Mouse (Mus musculus): Measurements from ENCODE around the gene Scn2b. TPM values are rescaled to one million over a fixed set of nuclear protein-coding genes. Genes with fewer than 3 reads are reported as not detected.

The Scn2b gene
- polyA plus RNA-seq, 1 experiment from 2014 or later: 7.6 TPM

- ATAC-seq (ENCODE audit: low FRiP score): peak; percentile 61
- peaks cover 15% of the 10 kb centered on the region for H3K4me1 ChIP-seq (replicated peaks)
- no peak overlapping the region for H3K27ac ChIP-seq
- no peaks in the 10 kb centered on the region for H3K36me3 ChIP-seq
- H3K4me3 ChIP-seq: peak overlapping the region; percentile 37
- H3K9ac ChIP-seq: peak overlapping the region; percentile 68
- WGBS: 2% methylated on average over 27 of the region's 27 CpGs
- H3K4me2 ChIP-seq: peak overlapping the region; percentile 65
- H3K9me3 ChIP-seq: no peaks in the 10 kb centered on the region
- H3K27me3 ChIP-seq: peaks cover 95% of the 10 kb centered on the region
Observed at GRCm38 (mm10) chr9:45145533-45146266, 28.1 kb downstream of the Scn2b start.

GRCm38 (mm10) chr9:45146267-45146597, 28.6 kb downstream of the Scn2b start:
- peaks cover 89% of the 10 kb centered on the region for H3K27me3 ChIP-seq
- under 1% methylated on average over 5 of the region's 5 CpGs for WGBS
- H3K9me3 ChIP-seq: no peaks in the 10 kb centered on the region
- H3K36me3 ChIP-seq: no peaks in the 10 kb centered on the region
- H3K4me1 ChIP-seq (replicated peaks): peaks cover 10% of the 10 kb centered on the region
- peak overlapping the region; percentile 37 for H3K4me3 ChIP-seq
- H3K27ac ChIP-seq: no peak overlapping the region
- no peak for ATAC-seq (ENCODE audit: low FRiP score)
- H3K9ac ChIP-seq: peak overlapping the region; percentile 68
- peak overlapping the region; percentile 65 for H3K4me2 ChIP-seq

GRCm38 (mm10) chr9:45150933-45151332, 33.4 kb downstream of the Scn2b start:
- H3K27ac ChIP-seq: no peak overlapping the region
- no peaks in the 10 kb centered on the region for H3K9me3 ChIP-seq
- peaks cover 3% of the 10 kb centered on the region for H3K4me1 ChIP-seq (replicated peaks)
- ATAC-seq (ENCODE audit: low FRiP score): no peak
- H3K36me3 ChIP-seq: no peaks in the 10 kb centered on the region
- H3K4me3 ChIP-seq: no peak overlapping the region
- peaks cover 42% of the 10 kb centered on the region for H3K27me3 ChIP-seq
- H3K4me2 ChIP-seq: no peak overlapping the region
- H3K9ac ChIP-seq: no peak overlapping the region
- WGBS: 82% methylated on average over 1 of the region's 1 CpGs

GRCm38 (mm10) chr9:45153361-45153760, 35.8 kb downstream of the Scn2b start:
- Histone ChIP-seq H3K9ac (no peak overlapping the region), H3K4me3 (no peak overlapping the region), H3K27me3 (peaks cover 22% of the 10 kb centered on the region; the same call in 1 of the 2 replicates), H3K27ac (no peak overlapping the region), H3K36me3 (no peaks in the 10 kb centered on the region), H3K4me2 (no peak overlapping the region), H3K9me3 (no peaks in the 10 kb centered on the region; the same call in 1 of the 2 replicates), H3K4me1 (replicated peaks) (no peaks in the 10 kb centered on the region)
- 83% methylated on average over 7 of the region's 7 CpGs for WGBS
- ATAC-seq (ENCODE audit: low FRiP score): no peak

- 83% methylated on average over 5 of the region's 5 CpGs for WGBS
- H3K9ac ChIP-seq: no peak overlapping the region
- H3K4me2 ChIP-seq: no peak overlapping the region
- ATAC-seq (ENCODE audit: low FRiP score): no peak
- H3K27me3 ChIP-seq: 0 out of 2 replicates have a peak, but pooled peaks cover 2% of the 10 kb centered on the region
- no peak overlapping the region for H3K4me3 ChIP-seq
- no peaks in the 10 kb centered on the region for H3K36me3 ChIP-seq
- no peaks in the 10 kb centered on the region for H3K4me1 ChIP-seq (replicated peaks)
- H3K27ac ChIP-seq: no peak overlapping the region
- no peaks in the 10 kb centered on the region for H3K9me3 ChIP-seq
Observed at GRCm38 (mm10) chr9:45167903-45168302, 50.3 kb downstream of the Scn2b start.

- Histone ChIP-seq H3K36me3 (no peaks in the 10 kb centered on the region), H3K9ac (no peak overlapping the region), H3K27me3 (0 out of 2 replicates have a peak, but pooled peaks cover 2% of the 10 kb centered on the region), H3K9me3 (no peaks in the 10 kb centered on the region), H3K4me1 (replicated peaks) (no peaks in the 10 kb centered on the region), H3K4me2 (no peak overlapping the region), H3K27ac (no peak overlapping the region), H3K4me3 (no peak overlapping the region)
- ATAC-seq (ENCODE audit: low FRiP score): no peak
- 90% methylated on average over 5 of the region's 5 CpGs for WGBS
Observed at GRCm38 (mm10) chr9:45170150-45170549, 52.6 kb downstream of the Scn2b start.

- 75% methylated on average over 1 of the region's 1 CpGs for WGBS
Observed at GRCm38 (mm10) chr9:45171073-45171610, 53.6 kb downstream of the Scn2b start.

GRCm38 (mm10) chr9:45173475-45173874, 55.9 kb downstream of the Scn2b start:
- H3K4me2 ChIP-seq: no peak overlapping the region
- H3K27ac ChIP-seq: no peak overlapping the region
- no peak overlapping the region for H3K9ac ChIP-seq
- no peak overlapping the region for H3K4me3 ChIP-seq
- ATAC-seq (ENCODE audit: low FRiP score): no peak
- 74% methylated on average over 3 of the region's 3 CpGs for WGBS
- H3K9me3 ChIP-seq: no peaks in the 10 kb centered on the region
- no peaks in the 10 kb centered on the region for H3K27me3 ChIP-seq
- H3K4me1 ChIP-seq (replicated peaks): no peaks in the 10 kb centered on the region
- no peaks in the 10 kb centered on the region for H3K36me3 ChIP-seq

More at GRCm38 (mm10) chr9:45171073-45171610, 53.6 kb downstream of the Scn2b start:
- H3K27ac ChIP-seq: no peak overlapping the region
- H3K4me1 ChIP-seq (replicated peaks): no peaks in the 10 kb centered on the region
- H3K27me3 ChIP-seq: 0 out of 2 replicates have a peak, but pooled peaks cover 2% of the 10 kb centered on the region
- H3K9ac ChIP-seq: no peak overlapping the region
- no peaks in the 10 kb centered on the region for H3K9me3 ChIP-seq
- no peak overlapping the region for H3K4me2 ChIP-seq
- no peak for ATAC-seq (ENCODE audit: low FRiP score)
- no peaks in the 10 kb centered on the region for H3K36me3 ChIP-seq
- H3K4me3 ChIP-seq: no peak overlapping the region

- no peak for ATAC-seq (ENCODE audit: low FRiP score)
- Histone ChIP-seq H3K27me3 (0 out of 2 replicates have a peak, but pooled peaks cover 3% of the 10 kb centered on the region), H3K4me3 (no peak overlapping the region), H3K4me2 (no peak overlapping the region), H3K9me3 (no peaks in the 10 kb centered on the region), H3K36me3 (no peaks in the 10 kb centered on the region), H3K27ac (no peak overlapping the region), H3K9ac (no peak overlapping the region), H3K4me1 (replicated peaks) (no peaks in the 10 kb centered on the region)
- WGBS: 97% methylated on average over 5 of the region's 5 CpGs
Observed at GRCm38 (mm10) chr9:45179282-45179681, 61.7 kb downstream of the Scn2b start.

Other genes with a start within 250 kb of the Scn2b start
- gene Kmt2a, start 236.5 kb upstream of the Scn2b start, polyA plus RNA-seq (2015; fragmentation: Nextera tagmentation; extraction: Ambion mirVana): 15.8 and 20.6 TPM in 2 replicates
- gene Atp5l, start 197.0 kb upstream of the Scn2b start, polyA plus RNA-seq (2015; fragmentation: Nextera tagmentation; extraction: Ambion mirVana): 795 and 863 TPM in 2 replicates
- gene Ube4a, start 152.2 kb upstream of the Scn2b start, polyA plus RNA-seq (2015; fragmentation: Nextera tagmentation; extraction: Ambion mirVana): 35.6 and 37.7 TPM in 2 replicates
- gene Cd3g, start 137.4 kb upstream of the Scn2b start, polyA plus RNA-seq (2015; fragmentation: Nextera tagmentation; extraction: Ambion mirVana): not detected in 2 replicates
- gene Cd3d, start 136.0 kb upstream of the Scn2b start, polyA plus RNA-seq (2015; fragmentation: Nextera tagmentation; extraction: Ambion mirVana): not detected in 2 replicates
- gene Cd3e, start 108.2 kb upstream of the Scn2b start, polyA plus RNA-seq (2015; fragmentation: Nextera tagmentation; extraction: Ambion mirVana): not detected in 2 replicates
- 0.35 and 0.45 TPM in 2 replicates for gene Mpzl2, start 78.0 kb upstream of the Scn2b start, polyA plus RNA-seq (2015; fragmentation: Nextera tagmentation; extraction: Ambion mirVana)
- gene Mpzl3, start 62.6 kb upstream of the Scn2b start, polyA plus RNA-seq (2015; fragmentation: Nextera tagmentation; extraction: Ambion mirVana): 1.2 and 1.9 TPM in 2 replicates
- 0.12 and 0.26 TPM in 2 replicates for gene Jaml, start 38.6 kb upstream of the Scn2b start, polyA plus RNA-seq (2015; fragmentation: Nextera tagmentation; extraction: Ambion mirVana)
- gene Scn4b, start 20.6 kb downstream of the Scn2b start, polyA plus RNA-seq (2015; fragmentation: Nextera tagmentation; extraction: Ambion mirVana): 0.18 and 0.27 TPM in 2 replicates
- gene BC049352, start 64.2 kb downstream of the Scn2b start, polyA plus RNA-seq (2015; fragmentation: Nextera tagmentation; extraction: Ambion mirVana): 0.09 TPM in 1 of 2 replicates, not detected in the other
- gene Tmprss4, start 86.3 kb downstream of the Scn2b start, polyA plus RNA-seq (2015; fragmentation: Nextera tagmentation; extraction: Ambion mirVana): not detected in 2 replicates
- gene Il10ra, start 151.4 kb downstream of the Scn2b start, polyA plus RNA-seq (2015; fragmentation: Nextera tagmentation; extraction: Ambion mirVana): 0.84 and 0.95 TPM in 2 replicates
- gene Tmprss13, start 201.3 kb downstream of the Scn2b start, polyA plus RNA-seq (2015; fragmentation: Nextera tagmentation; extraction: Ambion mirVana): not detected in 2 replicates

All from hindbrain, embryonic 13.5 days (tissue).